Mouse (Mus musculus) ES-E14 (cell line): ENCODE results near the gene Brca2.

ENCODE experiments used
- CHD2 ChIP-seq: IDR thresholded peaks from 2 replicates; pipeline ENCODE4 v1.6.1; 2014; ENCODE audit warnings: mild to moderate bottlenecking, low read depth, low read length, inconsistent platforms
- HCFC1 ChIP-seq: IDR thresholded peaks from 2 replicates; pipeline ENCODE4 v1.6.1; 2012; ENCODE audit warnings: low read length, inconsistent platforms, borderline replicate concordance; ENCODE audit not compliant: insufficient read depth
- MAFK ChIP-seq: IDR thresholded peaks from 2 replicates; pipeline ENCODE4 v1.6.1; 2014; ENCODE audit warnings: mild to moderate bottlenecking, low read depth, low read length, inconsistent platforms; ENCODE audit not compliant: insufficient read depth
- ZC3H11A ChIP-seq: IDR thresholded peaks from 2 replicates; pipeline ENCODE4 v1.6.1; 2012; ENCODE audit warnings: low read depth, mild to moderate bottlenecking, inconsistent platforms, low read length, borderline replicate concordance
- ZNF384 ChIP-seq: IDR thresholded peaks from 2 replicates; pipeline ENCODE4 v1.6.1; 2012; ENCODE audit warnings: low read depth, low read length, inconsistent platforms

DNA sequence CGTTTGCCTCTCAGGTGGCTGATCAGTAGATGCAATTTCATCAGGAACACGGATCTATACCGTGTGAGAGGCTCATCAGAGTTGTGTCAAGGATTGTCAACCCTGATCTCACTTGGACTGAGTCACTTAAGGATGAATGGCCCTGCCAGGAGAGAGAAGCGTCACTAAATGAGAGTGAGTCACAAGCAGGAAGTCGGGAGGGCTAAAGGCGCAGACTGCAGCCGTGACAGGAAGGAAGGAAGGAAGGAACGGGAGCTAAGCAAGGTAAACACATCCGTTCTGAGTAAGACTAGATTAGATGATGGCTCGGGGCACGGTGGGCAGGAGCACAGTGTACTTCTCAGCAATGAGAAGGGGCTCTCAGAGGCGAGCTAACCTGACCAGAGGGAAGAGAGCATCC lies 89.3 kb downstream of the Brca2 start:
- TF ChIP-seq ZNF384 (no peak), MAFK (no peak), ZC3H11A (no peak), CHD2 (no peak), HCFC1 (no peak)
